Mouse (Mus musculus): ENCODE results near the gene Selenon. TPM values are rescaled to one million over a fixed set of nuclear protein-coding genes. Genes with fewer than 3 reads are reported as not detected.

The Selenon gene
- polyA plus RNA-seq, 1 experiment from 2014 or later = 7.5 TPM

DNA sequence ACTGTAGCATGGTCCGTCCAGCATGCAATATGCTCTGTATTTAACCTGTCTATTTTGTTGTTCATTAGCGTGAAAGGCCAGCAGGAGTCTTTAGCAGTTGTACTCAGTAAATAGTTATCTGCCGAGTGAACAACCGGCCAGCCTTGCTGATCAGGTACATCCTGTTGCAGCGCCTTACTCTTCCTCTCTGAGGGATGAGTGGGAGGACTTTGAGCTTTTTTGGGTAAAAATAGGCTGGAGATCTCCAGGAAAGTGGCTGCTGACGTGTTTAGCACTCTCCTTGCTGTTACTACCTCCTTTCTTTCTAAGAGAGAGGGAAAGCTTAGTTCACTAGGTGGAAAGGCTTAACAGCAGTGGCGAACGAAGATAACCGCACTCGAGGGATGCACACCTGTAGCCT lies 34.2 kb downstream of the Selenon start:
- Histone ChIP-seq H3K27me3 (replicated peaks) (no peaks in the 10 kb centered on the region), H3K9me3 (no peaks in the 10 kb centered on the region), H3K36me3 (peaks cover 18% of the 10 kb centered on the region), H3K4me1 (peaks cover 56% of the 10 kb centered on the region), H3K4me3 (peak overlapping the region; percentile 7; the same call in 1 of the 2 replicates), H3K27ac (replicated peaks) (peak overlapping the region; percentile 99), H3K4me2 (peak overlapping the region; percentile 59), H3K9ac (peak overlapping the region; percentile 67)
- ATAC-seq (ENCODE audit: extremely low read depth, insufficient number of reproducible peaks, low FRiP score, low TSS enrichment) = no peak
- WGBS = 58% methylated on average over 10 of the region's 10 CpGs

DNA sequence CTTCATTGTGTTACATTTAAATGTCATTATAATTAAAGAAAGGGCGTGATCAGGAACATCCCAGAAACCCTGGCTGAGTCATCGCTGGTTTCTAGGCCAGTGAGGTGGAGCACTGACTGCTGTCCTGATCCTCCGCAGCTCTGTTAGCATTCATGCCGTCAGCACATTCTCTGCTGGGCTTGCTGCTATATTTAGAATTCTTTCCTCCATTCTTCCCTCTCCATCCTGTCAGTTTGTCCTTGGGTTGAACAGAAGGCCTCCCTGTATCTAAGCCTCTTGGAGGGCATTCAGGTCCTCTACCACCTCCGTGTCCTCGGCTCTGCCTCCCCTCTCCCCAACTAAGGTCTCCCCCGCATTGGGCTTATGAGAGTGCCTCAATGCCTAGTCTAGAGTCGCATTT lies 35.0 kb downstream of the Selenon start:
- Histone ChIP-seq H3K4me2 (peak overlapping the region; percentile 59), H3K27me3 (replicated peaks) (no peaks in the 10 kb centered on the region), H3K4me3 (peak overlapping the region; percentile 7; the same call in 1 of the 2 replicates), H3K27ac (replicated peaks) (peak overlapping the region; percentile 99), H3K9ac (peak overlapping the region; percentile 70), H3K9me3 (no peaks in the 10 kb centered on the region), H3K36me3 (peaks cover 15% of the 10 kb centered on the region), H3K4me1 (peaks cover 64% of the 10 kb centered on the region)
- 26% methylated on average over 8 of the region's 8 CpGs for WGBS
- ATAC-seq (ENCODE audit: extremely low read depth, insufficient number of reproducible peaks, low FRiP score, low TSS enrichment) = no peak

DNA sequence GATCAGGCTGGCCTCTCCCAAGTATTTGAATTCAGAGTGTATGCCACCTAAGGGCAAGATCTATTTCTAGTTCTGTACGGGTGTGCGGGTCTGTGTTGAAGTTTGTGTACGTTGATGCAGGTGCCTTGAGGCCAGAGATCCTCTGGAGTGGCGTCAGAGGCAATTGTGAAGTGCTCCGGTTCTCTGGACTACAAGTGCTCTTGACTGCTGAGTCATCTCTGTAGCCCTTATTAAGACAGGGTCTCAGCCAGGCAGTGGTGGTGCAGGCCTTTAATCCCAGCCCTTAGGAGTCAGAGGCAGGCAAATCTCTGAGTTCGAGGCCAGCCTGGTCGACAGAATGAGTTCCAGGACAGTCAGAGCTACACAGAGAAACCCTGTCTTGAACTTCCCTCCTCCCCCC lies 36.4 kb downstream of the Selenon start:
- H3K27ac ChIP-seq (replicated peaks) = peak overlapping the region; percentile 99
- WGBS = 36% methylated on average over 7 of the region's 7 CpGs
- peaks cover 4% of the 10 kb centered on the region for H3K36me3 ChIP-seq
- no peaks in the 10 kb centered on the region for H3K27me3 ChIP-seq (replicated peaks)
- H3K4me1 ChIP-seq = peaks cover 74% of the 10 kb centered on the region
- no peak overlapping the region for H3K4me2 ChIP-seq
- no peak overlapping the region for H3K4me3 ChIP-seq
- no peak for ATAC-seq (ENCODE audit: extremely low read depth, insufficient number of reproducible peaks, low FRiP score, low TSS enrichment)
- no peaks in the 10 kb centered on the region for H3K9me3 ChIP-seq
- 0 out of 2 replicates have a peak overlapping the region, but pooled peaks have one; percentile 25 for H3K9ac ChIP-seq

DNA sequence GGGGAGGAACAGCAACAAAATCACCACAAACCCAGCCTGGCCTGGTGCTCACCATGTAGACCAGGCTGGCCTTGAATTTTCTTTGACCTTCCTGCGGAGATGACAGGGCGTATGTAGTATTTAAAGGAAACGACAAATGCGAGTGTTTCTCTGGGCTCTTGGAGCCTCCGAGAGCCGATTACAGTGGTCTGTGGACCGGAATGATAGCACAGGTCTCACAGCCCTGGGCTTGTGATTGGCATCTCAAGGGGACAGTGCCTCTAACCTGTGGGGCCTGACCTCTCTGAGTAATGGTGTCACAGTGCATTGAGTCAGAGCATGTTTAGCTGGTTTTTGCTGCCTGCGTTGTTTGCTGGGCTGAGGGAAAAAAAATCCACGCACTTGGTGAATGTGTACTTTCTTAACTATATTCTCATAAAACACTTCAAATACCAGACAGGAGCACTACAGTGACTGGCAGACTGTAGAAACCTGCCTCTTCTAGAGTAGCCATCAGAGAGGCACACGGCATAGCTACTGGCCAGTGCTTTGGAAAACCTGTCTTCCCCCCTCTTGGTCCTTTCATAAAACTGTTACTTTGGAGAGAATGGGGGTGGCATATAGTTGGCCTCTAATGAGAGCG lies 37.5 kb downstream of the Selenon start:
- H3K4me1 ChIP-seq = peaks cover 74% of the 10 kb centered on the region

DNA sequence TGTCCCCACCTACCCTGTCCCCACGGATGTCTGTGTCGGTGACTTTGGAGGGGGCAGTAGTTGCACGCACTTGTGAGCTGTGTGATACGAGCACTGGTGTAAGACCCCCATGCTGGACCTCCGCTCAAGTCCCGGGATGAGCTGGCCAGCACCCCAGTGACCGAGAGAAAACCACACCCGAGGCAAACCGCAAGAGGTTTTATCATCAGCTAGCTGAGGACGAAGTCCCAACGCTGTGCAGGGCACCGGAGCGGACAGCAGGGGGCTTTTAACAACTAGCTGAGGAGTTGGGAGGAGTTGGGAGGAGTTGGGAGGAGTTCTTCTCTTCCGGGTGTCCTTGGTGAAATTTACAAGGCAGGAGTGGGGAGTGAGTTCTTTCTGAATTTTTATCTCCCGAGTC lies 39.2 kb downstream of the Selenon start:
- H3K9ac ChIP-seq = peak overlapping the region; percentile 76
- 8% methylated on average over 15 of the region's 15 CpGs for WGBS
- H3K9me3 ChIP-seq = no peaks in the 10 kb centered on the region

More for the DNA sequence above, 37.5 kb downstream of the Selenon start:
- H3K36me3 ChIP-seq = no peaks in the 10 kb centered on the region
- no peaks in the 10 kb centered on the region for H3K27me3 ChIP-seq (replicated peaks)
- H3K4me3 ChIP-seq = no peak overlapping the region
- ATAC-seq (ENCODE audit: extremely low read depth, insufficient number of reproducible peaks, low FRiP score, low TSS enrichment) = no peak
- WGBS = 72% methylated on average over 11 of the region's 11 CpGs
- H3K4me2 ChIP-seq = peak overlapping the region; percentile 14; the same call in 1 of the 2 replicates
- H3K9ac ChIP-seq = peak overlapping the region; percentile 35; the same call in 1 of the 2 replicates
- 0 out of 2 replicates have a peak overlapping the region, but pooled peaks have one; percentile 2 for H3K27ac ChIP-seq (replicated peaks)
- H3K9me3 ChIP-seq = no peaks in the 10 kb centered on the region

DNA sequence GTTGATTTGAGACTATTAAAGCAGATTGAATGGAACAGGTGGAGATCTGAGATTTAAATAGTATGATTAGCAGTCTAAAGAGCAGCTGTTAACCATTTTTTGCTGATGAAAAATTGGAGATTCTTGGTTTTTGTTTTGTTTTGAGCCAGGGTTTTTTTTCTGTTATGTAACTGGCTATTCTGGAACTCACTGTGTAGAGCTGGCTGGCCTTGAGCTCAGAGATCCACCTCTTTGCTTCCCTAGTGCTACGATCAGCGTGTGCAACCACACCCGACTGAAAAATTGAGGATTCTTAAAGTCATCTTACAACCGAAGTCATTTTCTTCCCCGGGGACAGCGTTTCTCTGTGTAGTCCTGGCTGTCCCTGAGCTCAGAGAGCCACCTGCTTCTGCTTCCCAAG lies 40.2 kb downstream of the Selenon start:
- Histone ChIP-seq H3K9ac (peak overlapping the region; percentile 85), H3K4me3 (peak overlapping the region; percentile 75), H3K4me1 (peaks cover 54% of the 10 kb centered on the region), H3K4me2 (peak overlapping the region; percentile 95), H3K9me3 (no peaks in the 10 kb centered on the region), H3K27me3 (replicated peaks) (no peaks in the 10 kb centered on the region), H3K27ac (replicated peaks) (no peak overlapping the region), H3K36me3 (peaks cover 18% of the 10 kb centered on the region)
- 57% methylated on average over 6 of the region's 6 CpGs for WGBS
- no peak for ATAC-seq (ENCODE audit: extremely low read depth, insufficient number of reproducible peaks, low FRiP score, low TSS enrichment)

More for the DNA sequence above, 39.2 kb downstream of the Selenon start:
- peak overlapping the region; percentile 95 for H3K4me2 ChIP-seq
- peak overlapping the region; percentile 43 for H3K4me3 ChIP-seq
- H3K36me3 ChIP-seq = peaks cover 7% of the 10 kb centered on the region
- no peak for ATAC-seq (ENCODE audit: extremely low read depth, insufficient number of reproducible peaks, low FRiP score, low TSS enrichment)
- peaks cover 65% of the 10 kb centered on the region for H3K4me1 ChIP-seq
- H3K27me3 ChIP-seq (replicated peaks) = no peaks in the 10 kb centered on the region
- H3K27ac ChIP-seq (replicated peaks) = peak overlapping the region; percentile 72; the same call in 1 of the 2 replicates

DNA sequence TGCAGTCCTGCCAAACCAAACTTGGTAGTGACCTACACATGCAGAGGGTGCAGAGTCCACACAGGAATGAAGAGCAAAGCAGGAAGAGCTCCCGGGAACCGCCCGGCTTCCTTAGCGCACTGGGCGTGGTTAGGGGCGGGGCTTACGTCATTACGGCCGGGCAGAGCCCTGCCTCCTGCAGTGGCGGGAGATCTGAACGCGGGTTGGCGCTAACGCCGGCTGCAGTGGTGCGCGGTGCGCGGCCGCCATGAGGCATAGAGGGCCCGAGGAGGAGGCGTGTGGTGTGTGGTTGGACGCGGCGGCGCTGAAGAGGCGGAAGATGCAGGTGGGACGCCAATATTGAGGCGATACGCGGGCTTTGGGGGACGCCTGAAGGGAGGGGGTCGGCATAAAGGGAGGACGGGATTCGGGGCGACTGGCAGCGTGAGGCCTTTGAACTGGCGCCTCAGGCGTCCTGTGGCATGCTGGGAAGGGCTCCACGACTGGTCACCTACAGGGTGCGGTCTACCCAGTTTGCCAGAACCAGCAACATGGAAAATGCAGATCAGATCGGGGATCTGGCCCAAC lies 41.0 kb downstream of the Selenon start, which contains the start of gene Aunip:
Aunip (plus strand) TSS at position 155 of the 567 bp plus-strand sequence.
- H3K27me3 ChIP-seq (replicated peaks) = no peaks in the 10 kb centered on the region
- H3K27ac ChIP-seq (replicated peaks) = peak within 1 kb of the TSS; percentile 61
- H3K9ac ChIP-seq = peak within 1 kb of the TSS; percentile 85
- H3K9me3 ChIP-seq = no peaks in the 10 kb centered on the region
- H3K4me2 ChIP-seq = peak within 1 kb of the TSS; percentile 95
- peak; percentile 88 for ATAC-seq (ENCODE audit: extremely low read depth, insufficient number of reproducible peaks, low FRiP score, low TSS enrichment)
- peaks cover 19% of the 10 kb centered on the region for H3K36me3 ChIP-seq
- peaks cover 46% of the 10 kb centered on the region for H3K4me1 ChIP-seq
- under 1% methylated on average over 42 of the region's 42 CpGs for WGBS
- H3K4me3 ChIP-seq = peak within 1 kb of the TSS; percentile 75

DNA sequence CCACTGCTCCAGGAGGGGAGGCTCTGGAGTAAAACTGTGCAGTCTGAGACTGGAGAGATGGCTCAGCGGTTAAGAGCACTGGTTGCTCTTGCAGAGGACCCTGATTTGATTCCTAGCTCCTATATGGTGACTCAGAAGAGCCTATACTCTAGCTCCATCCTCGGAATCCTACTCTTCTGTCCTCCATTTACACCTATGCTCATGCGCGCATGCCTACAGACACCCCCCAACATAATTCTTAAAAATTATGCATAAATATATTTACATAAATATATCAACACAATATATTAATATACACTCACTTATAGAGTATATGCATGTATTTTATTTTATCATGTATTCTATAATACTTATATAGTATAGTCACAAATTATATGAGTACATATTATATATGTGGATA lies 41.6 kb downstream of the Selenon start:
- Histone ChIP-seq H3K4me3 (peak overlapping the region; percentile 75), H3K9ac (no peak overlapping the region), H3K4me2 (peak overlapping the region; percentile 95), H3K36me3 (peaks cover 19% of the 10 kb centered on the region), H3K9me3 (no peaks in the 10 kb centered on the region), H3K4me1 (peaks cover 41% of the 10 kb centered on the region), H3K27me3 (replicated peaks) (no peaks in the 10 kb centered on the region), H3K27ac (replicated peaks) (no peak overlapping the region)
- 75% methylated on average over 4 of the region's 4 CpGs for WGBS
- ATAC-seq (ENCODE audit: extremely low read depth, insufficient number of reproducible peaks, low FRiP score, low TSS enrichment) = no peak

DNA sequence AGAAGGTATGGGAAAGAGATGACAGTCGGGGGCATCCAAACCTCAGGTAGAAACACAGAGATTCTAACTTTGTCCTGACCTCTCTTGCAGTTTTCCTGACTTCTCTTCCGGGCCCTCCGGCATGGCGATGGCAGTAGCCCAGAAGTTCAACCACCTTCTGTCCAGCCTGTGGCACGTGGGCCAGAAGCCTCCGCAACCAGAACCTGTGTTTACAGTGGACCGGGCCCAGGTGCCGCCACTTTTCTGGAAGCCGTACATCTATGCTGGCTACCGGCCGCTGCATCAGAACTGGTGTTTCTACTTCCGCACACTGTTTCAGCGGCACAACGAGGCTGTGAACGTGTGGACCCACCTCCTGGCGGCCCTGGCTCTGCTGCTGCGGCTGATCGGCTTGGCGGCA lies 45.3 kb downstream of the Selenon start:
- no peaks in the 10 kb centered on the region for H3K27me3 ChIP-seq (replicated peaks)
- no peak overlapping the region for H3K4me3 ChIP-seq
- no peak for ATAC-seq (ENCODE audit: extremely low read depth, insufficient number of reproducible peaks, low FRiP score, low TSS enrichment)
- peaks cover 19% of the 10 kb centered on the region for H3K36me3 ChIP-seq
- WGBS = 83% methylated on average over 19 of the region's 19 CpGs
- peaks cover 8% of the 10 kb centered on the region for H3K4me1 ChIP-seq
- H3K9ac ChIP-seq = no peak overlapping the region
- no peak overlapping the region for H3K27ac ChIP-seq (replicated peaks)
- H3K9me3 ChIP-seq = no peaks in the 10 kb centered on the region
- no peak overlapping the region for H3K4me2 ChIP-seq

DNA sequence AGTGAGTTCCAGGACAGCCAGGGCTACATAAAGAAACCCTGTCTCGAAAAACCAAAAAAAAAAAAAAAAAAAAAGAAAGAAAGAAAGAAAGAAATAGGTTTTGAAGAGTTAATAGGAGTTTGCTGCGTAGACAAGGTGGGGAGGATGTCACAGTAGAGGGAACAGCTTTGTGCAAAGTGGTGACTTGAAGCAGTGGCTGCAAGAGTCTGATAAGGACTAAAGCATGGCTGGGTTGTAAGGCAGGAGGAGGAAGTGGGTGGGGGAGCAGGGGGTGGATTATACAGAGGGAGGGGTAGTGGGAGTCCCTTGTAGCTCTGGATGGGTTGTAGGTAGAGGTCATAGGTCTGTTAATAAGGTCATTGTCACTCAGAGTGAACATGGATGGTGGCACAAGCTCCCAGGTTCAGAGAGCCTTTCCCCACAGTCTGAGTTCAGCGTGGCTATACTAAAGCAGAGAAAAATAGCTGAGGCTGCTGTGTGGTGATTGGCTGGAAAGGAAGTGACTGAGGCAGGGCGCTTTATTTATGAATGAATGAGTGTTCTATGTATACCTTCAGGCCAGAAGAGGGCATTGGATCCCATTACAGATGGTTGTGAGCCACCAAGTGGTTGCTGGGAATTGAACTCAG lies 45.9 kb downstream of the Selenon start:
- H3K27ac ChIP-seq (replicated peaks) = no peak overlapping the region
- no peak overlapping the region for H3K4me3 ChIP-seq
- H3K36me3 ChIP-seq = peaks cover 19% of the 10 kb centered on the region
- no peak for ATAC-seq (ENCODE audit: extremely low read depth, insufficient number of reproducible peaks, low FRiP score, low TSS enrichment)
- WGBS = 67% methylated on average over 3 of the region's 4 CpGs
- H3K9me3 ChIP-seq = no peaks in the 10 kb centered on the region
- H3K4me1 ChIP-seq = peaks cover 1% of the 10 kb centered on the region
- no peak overlapping the region for H3K4me2 ChIP-seq
- H3K9ac ChIP-seq = no peak overlapping the region
- no peaks in the 10 kb centered on the region for H3K27me3 ChIP-seq (replicated peaks)

DNA sequence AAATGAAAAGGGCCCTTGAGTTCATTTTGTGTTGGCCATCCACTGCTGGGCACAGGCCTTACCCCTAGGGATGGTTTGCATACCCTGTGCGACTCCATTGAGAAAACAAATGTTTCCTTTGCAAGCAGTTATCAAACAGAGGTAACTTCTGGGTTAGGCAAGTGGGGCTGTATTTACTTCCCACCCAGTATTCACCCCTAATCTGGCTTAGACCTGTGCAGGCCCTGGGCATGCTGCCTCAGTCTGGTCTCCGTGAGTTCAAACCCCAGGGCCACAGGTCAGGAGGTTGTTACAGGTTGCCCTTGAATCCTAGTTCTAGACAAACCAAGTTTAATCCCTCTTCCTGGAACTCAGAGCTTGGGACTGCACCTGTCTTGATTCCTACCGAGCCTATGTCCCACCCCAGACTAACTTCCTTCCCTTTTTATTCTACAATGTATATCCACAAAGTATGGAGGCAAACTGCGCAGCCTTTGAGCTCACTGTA lies 46.6 kb downstream of the Selenon start:
- Histone ChIP-seq H3K4me2 (no peak overlapping the region), H3K9ac (no peak overlapping the region), H3K4me1 (no peaks in the 10 kb centered on the region), H3K9me3 (no peaks in the 10 kb centered on the region), H3K27me3 (replicated peaks) (no peaks in the 10 kb centered on the region), H3K27ac (replicated peaks) (no peak overlapping the region), H3K4me3 (no peak overlapping the region), H3K36me3 (peaks cover 19% of the 10 kb centered on the region)
- WGBS = 85% methylated on average over 4 of the region's 4 CpGs
- no peak for ATAC-seq (ENCODE audit: extremely low read depth, insufficient number of reproducible peaks, low FRiP score, low TSS enrichment)

All from heart, embryonic 13.5 days (tissue).